Mouse (Mus musculus) CD4-positive helper T cell, adult 2 months (primary cell): Measurements from ENCODE around the gene Slc26a5.
A peak's percentile ranks its signal among the peaks of the same experiment; 100 is the strongest.

ENCODE experiments used
- DNase-seq: peaks from one replicate; pipeline ENCODE4 v3.0.0-alpha.2; 2012; ENCODE audit warnings: low read depth, missing footprints, low spot score

Gene Slc26a5

DNA sequence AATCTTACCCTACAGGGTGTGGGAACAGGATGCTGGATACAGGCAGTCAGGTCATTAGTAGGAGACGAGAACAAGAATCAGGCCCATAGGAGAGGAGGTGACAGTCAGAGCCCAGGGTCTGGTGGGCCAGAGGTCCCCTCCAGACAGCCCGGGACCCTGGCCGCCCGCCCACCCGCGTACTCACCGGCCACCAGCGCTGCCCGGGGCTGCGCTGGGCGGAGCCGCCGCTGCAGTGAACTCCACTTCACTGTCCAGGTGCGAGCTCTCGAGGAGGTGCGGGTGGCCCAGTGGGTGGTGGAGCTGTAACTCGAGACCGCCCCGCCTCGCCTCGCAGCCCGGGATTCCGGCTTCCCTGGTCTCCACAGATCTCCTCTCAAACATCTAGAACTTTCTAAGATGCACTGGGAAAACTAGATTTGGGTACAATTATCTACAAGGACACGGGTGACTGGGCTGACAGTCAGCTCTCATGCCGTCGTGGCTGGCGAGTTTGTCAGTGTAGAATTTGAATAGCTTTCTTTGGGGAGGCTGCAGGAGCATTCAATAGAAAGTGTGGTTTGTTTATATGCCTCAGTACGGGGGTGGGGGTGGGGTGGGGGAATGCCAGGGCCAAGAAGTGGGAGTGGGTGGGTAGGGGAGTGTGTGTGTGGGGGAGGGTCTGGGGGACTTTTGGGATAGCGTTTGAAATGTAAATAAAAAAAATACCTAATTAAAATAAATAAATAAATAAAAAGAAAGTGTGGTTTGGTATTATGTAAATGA lies at the start of gene Slc26a5:
Gene Slc26a5, minus strand, starts transcription at position 259 of the 762 bp plus-strand sequence.
- DNase-seq: no peak

DNA sequence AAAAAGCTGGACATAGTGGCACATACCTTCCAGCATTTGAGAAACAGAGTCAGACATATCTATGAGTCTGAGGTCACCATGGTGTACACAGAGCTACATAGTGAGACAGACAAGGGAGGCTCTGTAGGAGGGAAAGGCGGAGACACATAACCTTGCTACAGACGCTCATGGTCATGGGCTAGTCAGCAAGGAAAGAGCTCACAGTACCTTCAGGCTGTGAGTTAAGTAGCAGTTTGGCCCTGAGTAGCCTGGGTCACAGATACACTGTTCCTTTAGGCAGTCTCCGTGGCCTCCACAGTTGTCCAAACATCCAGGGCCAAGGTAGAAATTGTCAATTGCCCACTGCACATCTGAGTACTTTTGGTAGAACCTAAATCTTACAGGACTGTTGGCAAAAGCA lies 49.4 kb upstream of the Slc26a5 start:
- no peak for DNase-seq

DNA sequence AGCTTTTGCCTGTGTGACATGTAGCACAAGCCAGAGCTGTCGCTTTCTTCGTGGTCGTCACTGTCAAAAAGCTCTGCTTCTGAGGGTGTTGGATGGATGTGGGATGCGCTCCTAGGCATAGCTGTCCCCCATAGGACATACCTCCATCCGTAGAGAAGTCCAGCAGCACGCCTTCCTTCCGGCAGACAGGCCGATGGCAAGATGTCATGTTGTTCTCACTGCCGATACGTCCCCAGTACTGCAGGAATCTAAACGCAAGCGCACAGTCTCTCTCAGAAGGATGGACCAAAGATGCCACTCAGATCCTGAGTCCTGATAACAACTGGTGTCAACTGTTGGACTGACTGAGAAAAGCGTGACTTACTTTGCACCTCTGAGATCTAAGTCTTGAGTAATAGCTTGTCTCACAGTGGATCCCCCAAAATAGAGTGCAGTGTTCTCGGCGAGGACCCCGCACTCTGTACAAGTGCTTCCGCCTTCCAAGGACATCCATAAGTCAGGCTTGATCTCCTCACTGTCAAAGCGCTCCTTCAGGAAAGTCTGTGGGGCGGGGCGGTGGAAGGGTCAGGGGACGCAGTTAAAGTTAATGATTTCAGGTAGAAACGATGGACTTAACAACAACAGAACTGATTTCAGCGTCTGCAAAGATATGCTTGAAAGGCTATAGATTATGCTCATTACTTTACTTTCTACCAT lies 47.6 kb upstream of the Slc26a5 start:
- no peak for DNase-seq

DNA sequence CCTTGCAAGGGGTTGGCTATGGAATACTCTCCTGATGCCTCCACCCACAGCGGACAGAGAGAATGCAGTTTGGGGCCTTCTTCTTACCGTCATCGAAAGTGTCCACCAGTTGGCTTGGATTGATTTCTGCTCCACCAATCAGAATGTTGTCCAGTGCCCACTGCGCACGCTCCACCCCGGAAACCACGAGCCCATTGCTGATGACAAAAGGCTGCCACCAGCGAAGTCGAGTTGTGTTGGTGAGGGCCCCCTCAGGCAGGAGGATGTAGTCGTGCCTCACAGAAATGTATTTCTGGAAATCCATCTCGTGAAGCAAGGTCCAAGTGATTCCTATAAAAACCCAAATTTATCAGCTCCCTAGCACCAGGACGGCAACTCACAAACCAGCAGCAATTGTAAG lies 45.3 kb upstream of the Slc26a5 start:
- no peak for DNase-seq

DNA sequence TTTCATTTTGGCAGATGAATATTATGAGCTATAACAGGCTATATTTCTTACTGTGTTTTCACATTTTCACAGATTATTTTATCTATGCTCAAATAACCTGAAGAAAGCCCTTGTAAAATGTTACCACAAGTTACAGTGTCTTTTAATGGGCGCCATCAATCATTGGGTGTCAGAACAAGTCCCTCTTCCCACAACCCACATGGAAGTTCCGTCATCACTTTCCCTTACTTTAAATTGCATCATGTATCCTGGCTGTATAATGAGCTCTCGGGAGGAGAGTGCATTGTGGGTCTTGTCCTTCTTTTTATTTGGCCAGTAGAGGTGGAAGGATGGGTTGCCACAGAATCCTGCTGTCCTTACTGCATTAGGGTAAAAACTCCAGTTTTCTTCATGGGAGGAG lies 44.3 kb upstream of the Slc26a5 start:
- DNase-seq: no peak

DNA sequence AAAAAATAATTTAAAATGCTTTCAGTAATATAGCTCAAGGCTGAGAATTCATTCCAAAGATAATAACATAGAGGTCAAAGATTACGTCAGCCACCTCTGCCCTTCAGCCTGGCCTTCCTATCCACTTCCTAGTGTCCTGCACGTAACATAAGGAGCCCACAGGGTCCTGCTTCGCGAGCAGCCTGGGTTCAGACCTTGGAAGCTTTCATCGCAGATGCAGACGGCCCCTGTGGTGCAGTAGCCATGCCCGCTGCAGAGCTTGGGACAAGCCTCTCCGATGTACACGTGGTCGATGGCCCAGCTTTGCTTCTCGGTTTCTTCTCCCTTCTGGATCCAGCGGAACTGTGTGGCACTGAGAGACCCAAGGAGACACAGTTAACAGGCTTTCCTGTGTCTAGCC lies 36.0 kb upstream of the Slc26a5 start:
- DNase-seq: no peak

DNA sequence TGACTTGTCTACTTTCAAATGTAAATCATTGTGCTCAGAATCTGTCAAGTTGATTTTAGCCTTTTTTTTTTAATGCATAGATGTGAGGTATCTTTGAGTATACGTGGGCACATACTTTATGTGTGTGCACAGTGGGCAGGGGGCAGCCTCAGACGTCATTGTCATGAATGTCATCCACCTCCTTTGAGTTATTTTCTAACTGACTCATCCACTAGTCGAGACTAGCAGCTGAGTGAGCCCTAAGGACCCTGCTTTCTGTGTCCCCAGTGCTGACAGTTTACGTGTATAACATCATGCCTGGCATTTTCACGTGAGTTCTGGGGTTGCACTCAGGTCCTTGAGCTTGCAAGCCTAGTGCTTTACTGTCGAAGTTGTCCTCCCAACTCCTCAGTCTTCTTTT lies 35.5 kb upstream of the Slc26a5 start:
- no peak for DNase-seq

DNA sequence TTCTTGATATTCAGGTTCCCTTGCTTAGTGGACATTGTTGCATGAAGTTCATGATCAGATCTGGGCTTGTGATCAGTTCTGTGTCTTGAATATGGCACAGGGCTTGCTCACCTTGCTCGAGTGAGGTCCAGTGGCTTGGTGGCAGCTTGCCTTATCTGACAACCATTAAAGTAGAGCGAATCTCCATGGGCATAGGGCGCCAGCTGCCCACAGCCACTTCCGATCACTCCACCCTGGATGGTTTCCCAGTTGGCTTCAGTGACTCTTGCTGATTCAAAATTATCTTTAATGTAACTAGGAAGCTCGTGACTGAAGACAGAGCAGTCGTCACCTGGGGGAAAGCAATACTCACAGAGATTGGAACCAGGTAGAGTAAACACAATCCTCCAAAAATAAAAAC lies 33.5 kb upstream of the Slc26a5 start:
- no peak for DNase-seq

DNA sequence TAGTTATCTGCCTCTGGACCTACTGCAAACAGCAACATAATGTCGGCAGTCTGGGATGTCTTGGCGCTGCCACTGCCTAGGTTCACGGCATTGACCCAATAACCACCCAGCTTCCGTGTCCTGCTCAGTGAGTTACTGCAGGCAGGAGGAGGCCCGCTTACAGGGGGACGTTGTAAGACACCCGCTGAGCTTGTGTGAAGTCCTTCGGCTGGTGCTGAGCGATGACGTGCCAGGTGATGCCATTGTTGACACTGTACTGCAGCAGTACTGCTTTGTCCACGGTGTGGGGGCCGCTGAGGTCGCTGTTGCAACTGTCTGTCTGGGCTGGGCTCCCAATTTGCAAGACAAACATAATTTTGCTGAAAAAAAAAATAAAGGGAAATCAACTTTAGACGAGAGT lies 31.2 kb upstream of the Slc26a5 start:
- no peak for DNase-seq

DNA sequence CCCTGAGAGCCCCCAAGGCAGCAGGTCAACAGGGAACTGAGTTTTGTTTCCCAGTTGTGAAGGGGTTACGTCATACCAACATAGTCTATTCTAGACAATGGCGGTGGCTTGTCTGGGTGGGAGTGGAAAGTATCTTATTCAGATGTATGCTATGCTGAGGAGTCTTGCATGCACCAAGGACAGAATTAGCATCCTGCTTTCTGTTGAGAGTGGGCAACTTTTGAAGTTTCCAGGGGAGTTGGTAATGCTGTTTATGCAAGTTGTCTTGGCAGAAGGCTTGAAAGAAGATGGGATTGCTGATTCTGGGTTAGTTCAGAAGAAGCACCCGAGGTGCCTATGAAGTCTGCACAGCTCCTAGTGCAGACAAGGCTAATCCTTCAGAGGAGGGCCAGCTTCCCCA lies 28.8 kb upstream of the Slc26a5 start:
- no peak for DNase-seq

DNA sequence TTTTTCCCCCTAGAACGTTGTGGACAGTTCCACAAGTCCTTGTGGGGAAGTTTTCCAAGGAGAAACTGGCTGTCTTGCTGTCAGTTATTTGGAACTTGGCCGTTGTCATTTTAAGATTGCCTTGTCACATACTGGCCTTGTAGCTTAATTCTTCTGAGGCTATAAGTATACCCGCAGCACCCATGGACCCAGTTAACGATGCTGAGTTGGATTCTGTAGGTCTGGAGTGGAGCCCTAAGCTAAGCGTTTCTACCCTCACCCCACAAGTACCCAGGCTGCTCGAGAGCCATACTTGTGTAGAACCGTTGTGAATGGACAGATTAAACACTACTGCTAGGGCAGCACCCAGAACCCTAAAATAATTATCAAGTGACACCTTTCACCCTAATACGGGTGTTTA lies 1.3 kb upstream of the Slc26a5 start:
- no peak for DNase-seq

DNA sequence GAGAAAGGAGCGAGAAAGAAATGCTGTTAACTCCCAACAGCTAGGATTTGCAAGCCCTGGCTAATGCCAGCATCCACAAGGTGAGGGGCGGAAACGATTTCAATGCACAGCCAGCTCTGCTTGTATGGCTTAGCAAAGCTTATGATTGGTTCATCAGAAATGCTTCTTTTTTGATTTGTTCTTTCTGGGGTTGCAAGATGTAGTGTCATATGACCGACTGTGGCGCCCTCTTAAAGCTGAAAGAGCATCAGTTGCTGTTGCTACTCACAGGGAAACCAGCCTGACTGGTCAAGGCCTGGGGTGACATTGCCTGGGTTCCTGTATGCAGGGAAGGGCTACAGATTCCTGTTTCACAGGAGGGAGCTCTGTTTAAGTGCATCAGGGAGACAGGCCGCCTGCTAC lies 908 bp upstream of the Slc26a5 start:
- DNase-seq: no peak

DNA sequence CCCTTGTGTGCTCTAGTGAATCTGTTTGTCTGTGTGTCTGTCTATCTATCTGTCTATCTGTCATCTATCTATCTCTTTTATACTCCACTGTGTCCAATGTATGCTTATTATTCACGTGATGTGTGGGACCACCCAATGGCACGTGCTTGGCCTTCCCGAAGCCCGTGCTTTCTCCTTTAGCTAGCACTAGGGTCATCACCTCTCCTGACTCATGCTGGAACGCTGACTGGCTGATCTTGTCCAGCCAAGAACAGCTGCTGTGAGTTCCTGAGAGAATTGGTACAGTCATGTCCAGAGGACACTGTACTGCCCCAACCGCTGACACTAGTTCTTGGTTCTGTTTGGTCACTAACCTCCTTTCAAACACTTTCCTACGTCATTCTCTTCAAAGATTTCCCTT lies 6.8 kb downstream of the Slc26a5 start:
- no peak for DNase-seq

DNA sequence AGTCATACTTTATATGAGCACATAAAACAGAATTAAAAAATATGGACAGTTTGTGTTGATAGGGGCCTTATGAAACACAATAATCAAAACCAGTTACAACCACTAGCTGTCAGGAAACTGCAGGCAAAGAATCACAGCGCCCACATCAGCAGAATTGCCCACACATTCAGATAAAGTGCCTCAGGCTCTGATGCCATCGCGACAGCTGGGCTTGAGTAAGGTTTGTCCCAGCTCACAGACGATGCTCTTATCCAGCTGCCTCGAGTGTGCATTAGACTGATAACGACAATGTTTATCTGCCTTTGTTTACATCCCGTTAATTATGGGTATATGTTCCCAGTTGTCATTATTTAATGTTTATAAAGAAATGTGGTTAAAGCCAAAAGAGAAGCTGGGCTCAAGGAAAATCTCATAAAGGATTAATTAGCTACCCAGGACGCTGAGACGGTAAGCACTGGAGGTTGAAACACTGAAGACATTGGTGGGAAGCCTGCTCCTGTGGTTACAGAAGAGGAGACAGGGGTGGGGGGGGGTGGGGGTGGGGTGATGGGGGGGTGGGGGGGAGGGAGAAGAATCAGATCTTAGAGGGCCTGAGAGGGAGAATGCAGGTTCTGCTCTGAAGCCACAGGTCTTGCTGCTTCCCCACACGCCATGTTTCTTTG lies 13.6 kb downstream of the Slc26a5 start:
- DNase-seq: no peak

DNA sequence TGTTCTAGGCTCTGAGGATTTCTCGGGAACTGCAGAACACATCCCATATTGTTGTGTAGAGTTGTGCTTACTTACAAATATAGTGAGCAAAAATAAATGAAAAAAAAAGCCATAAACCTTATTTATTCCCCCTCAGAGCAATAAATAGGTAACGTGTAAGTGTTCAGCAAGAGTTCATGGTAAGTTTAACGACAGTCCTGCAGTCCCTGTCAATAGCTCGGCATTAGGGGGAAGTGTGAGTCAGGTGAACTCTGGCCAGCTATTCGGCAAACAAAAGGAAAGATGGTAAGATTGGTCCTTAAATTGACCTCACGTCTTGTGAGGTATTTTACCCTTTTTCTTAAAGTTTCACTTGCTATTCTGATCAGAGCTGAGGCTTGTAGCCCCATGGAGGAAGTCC lies 18.0 kb downstream of the Slc26a5 start:
- no peak for DNase-seq

DNA sequence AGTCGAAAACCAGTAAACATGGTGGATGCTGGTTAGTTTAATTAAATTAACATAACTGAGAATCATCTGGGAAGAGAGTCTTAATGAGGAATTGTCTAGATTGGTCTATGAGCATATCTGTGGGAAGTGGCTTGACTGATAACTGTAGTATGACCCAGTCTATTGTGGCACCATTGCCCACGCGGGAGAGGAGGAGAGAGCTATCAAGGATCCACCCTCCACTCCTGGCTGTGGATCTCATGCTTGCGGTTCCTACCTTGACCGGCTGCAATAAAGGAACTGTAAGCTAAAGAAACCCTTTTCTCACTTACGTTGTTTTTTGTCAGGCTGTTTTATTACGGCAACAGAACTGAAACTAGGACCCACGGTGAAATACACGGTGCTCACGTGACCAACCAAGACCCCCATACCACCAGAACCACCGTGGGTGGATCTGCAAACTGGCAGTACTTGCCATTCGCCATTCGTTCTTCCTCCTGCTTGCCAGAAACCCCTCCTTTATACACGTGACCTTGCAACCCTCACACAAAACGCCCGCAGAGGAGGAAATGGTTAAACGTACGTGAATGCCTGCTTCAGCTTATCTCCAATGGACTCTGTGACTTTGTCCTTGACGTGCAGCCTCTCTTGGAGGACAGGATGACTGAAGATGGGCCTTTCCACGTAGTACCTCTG lies 18.7 kb downstream of the Slc26a5 start:
- no peak for DNase-seq

DNA sequence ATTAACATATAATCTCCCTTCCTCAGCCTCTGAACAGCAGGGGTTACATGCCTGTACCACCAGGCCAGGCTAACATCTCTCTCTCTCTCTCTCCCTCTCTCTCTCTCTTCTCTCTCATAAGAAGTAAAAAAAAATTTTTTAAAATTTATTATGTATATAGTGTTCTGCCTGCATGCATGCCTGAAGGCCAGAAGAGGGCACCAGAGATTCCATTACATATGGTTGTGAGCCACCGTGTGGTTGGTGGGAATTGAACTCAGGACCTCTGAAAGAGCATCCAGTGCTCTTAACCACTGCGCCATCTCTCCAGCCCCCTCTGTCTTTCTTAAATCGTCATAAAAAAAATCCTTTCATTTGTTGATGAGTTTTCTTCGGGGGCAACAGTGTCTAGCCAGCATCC lies 20.7 kb downstream of the Slc26a5 start:
- no peak for DNase-seq

DNA sequence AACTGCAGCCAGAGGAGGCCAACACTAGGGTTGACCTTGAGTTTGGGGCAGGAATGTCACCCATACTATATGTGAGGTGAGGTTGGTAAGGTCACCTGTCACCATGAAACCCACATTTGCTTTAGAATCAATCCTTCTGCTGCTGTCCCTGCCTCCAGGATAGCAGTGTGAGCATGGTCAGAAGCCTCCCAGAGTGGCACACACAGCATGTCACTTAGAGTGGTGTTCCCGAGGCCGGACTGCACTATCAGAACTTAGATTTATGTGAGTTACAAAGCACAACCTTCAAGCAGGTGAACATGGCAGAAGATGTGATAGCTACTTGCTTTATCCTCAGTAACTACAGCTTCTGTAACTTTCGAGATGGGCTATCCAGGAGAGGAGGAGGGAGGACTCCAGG lies 33.6 kb downstream of the Slc26a5 start:
- DNase-seq: no peak

DNA sequence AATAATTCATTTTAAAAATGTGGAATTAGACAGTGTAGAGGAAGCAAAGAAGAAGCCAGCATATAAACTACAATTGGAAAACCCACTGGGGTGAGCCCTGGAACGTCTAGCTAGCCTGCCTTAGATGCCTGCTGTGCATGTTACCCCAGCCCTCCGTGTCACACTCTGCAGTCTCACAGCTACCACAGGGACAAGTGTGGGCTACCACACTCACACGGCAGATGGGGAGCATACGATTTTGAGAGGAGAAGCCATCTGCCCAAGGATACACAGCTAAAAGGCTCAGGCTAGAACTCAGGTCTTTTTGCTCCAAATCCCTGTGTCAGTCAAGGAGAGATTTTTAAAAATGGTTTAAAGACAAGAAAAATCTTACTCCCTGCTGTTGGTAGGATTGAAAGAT lies 36.5 kb downstream of the Slc26a5 start:
- DNase-seq: no peak

DNA sequence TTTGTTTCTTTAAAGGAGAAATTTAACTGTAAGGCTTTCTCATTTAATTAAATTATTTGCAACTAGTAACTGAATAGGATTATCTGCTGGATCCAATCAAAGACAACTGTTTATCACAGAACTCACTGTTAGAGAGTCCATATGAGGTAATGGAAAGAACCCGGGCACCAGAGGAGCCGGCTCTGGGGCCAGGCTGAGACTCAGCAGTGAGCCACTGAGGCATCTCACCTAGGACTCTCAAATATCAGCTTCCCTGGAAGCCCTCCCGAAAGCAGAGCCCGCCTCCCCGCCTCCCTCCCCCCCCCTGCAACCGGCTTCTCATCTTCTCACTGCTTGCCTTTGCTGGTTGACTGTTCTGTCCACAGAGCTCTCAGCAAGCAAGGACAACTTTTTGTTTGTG lies 37.8 kb downstream of the Slc26a5 start:
- no peak for DNase-seq

DNA sequence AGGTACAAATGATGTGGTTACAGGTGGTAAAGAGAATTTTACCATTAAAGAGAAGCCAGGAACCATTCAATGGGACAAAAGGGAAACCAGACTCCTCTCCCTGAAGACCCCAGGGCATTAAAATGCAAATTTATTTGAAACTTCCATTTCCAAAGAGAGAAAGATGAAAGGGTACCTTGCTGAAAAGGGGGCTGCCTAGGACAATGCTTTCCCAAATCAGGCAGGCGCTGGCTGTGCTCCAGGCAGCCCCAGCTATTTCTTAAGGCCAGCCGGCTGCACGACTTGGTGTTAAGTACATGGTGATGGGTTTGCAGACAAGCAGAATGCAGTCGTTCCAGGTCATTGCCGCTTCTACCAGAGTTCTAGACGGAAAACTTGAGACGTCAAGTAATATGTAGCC lies 39.0 kb downstream of the Slc26a5 start:
- DNase-seq: no peak

DNA sequence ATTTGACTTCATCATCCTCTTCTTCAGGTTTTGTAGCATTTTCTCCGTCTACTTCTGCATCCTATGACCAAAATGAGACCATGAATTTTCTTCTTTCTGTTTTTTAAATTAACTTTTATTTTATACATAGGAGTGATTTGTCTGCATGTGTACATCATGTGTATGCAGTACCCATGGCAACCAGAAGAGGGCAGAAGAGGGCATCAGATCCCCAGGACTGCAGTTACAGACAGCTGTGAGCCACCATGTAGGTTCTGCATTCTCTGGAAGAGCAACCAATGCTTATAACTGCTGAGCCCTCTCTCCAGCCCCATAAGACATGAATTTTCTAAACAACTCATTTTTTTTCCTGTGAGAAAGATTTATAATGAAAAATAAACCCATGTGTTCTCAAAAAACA lies 51.4 kb downstream of the Slc26a5 start:
- peak; percentile 23 for DNase-seq
